Mouse (Mus musculus) hindbrain, postnatal 0 days (tissue): Measurements from ENCODE around the gene Hist4h4. TPM values are rescaled to one million over a fixed set of nuclear protein-coding genes. Genes with fewer than 3 reads are reported as not detected.

Experiments
- ATAC-seq: fragments of 200-750 bp; cut with Nextera tagmentation; 2 replicates; pipeline ENCODE4 v1.8.0; 2017; ENCODE audit warnings: mild to moderate bottlenecking, moderate TSS enrichment, moderate library complexity
- DNase-seq: peaks from one replicate; pipeline ENCODE4 v3.0.0-alpha.2; 2015; ENCODE audit warnings: low spot score
- H3K27ac ChIP-seq: fragments of 300-500 bp; sonication (generic); 2 replicates; pipeline ENCODE4 v1.5.1; 2014; ENCODE audit warnings: mild to moderate bottlenecking
- H3K27me3 ChIP-seq: fragments of 300-500 bp; sonication (generic); 2 replicates; pipeline ENCODE4 v1.6.1; 2014; ENCODE audit warnings: low read length, mixed read lengths; ENCODE audit not compliant: insufficient read depth
- H3K36me3 ChIP-seq: fragments of 300-500 bp; sonication (generic); 2 replicates; pipeline ENCODE4 v1.6.1; 2014; ENCODE audit warnings: low read length, mixed read lengths; ENCODE audit not compliant: insufficient read depth
- H3K4me1 ChIP-seq: fragments of 300-500 bp; sonication (generic); 2 replicates; pipeline ENCODE4 v1.6.1; 2014; ENCODE audit warnings: antibody characterized with exemption, low read length, mixed read lengths; ENCODE audit not compliant: insufficient read depth
- H3K4me2 ChIP-seq: fragments of 300-500 bp; sonication (generic); 2 replicates; pipeline ENCODE4 v1.6.1; 2014; ENCODE audit warnings: low read depth, mild to moderate bottlenecking, low read length, moderate library complexity, mixed read lengths
- H3K4me3 ChIP-seq: fragments of 300-500 bp; sonication (generic); 2 replicates; pipeline ENCODE4 v1.5.1; 2014; ENCODE audit warnings: low read length
- H3K9ac ChIP-seq: fragments of 300-500 bp; sonication (generic); replicated peaks from 2 replicates; pipeline ENCODE4 v1.6.1; 2014; ENCODE audit warnings: mild to moderate bottlenecking, low read length, moderate library complexity, mixed read lengths
- H3K9me3 ChIP-seq: fragments of 300-500 bp; sonication (generic); 2 replicates; pipeline ENCODE4 v1.6.1; 2016; ENCODE audit warnings: low read length, mixed read lengths
- CTCF ChIP-seq: IDR thresholded peaks from 2 replicates; pipeline ENCODE4 v1.5.1; 2016; ENCODE audit warnings: antibody characterized with exemption, control low read depth, low read depth
- WGBS: fragments of 180-500 bp; shearing (Covaris S2); extraction: QIAGEN DNeasy Blood & Tissue Kit; methylation state at CpG from one replicate; pipeline ENCODE4 v1.1.7; 2014; 5-methylcytosine and 5-hydroxymethylcytosine counted together
- polyA plus RNA-seq: library from polyadenylated mRNA; unstranded; fragments of >200 nt; fragmentation: Nextera tagmentation; extraction: Ambion mirVana; gene quantifications from 2 replicates; pipeline ENCODE4 v1.2.1, GENCODE M21; 2015
- total RNA-seq: library from RNA; depleted of rRNA; stranded (reverse); fragments of >200 nt; gene quantifications from 2 replicates; pipeline ENCODE4 v1.2.3, GENCODE M21; 2014

The Hist4h4 gene
- total and polyA plus RNA-seq, 2 experiments from 2014 or later, result 0.39 to 80.5 TPM

- H3K36me3 ChIP-seq, result peaks cover 11% of the 10 kb centered on the region; the same call in 1 of the 2 replicates
- H3K27ac ChIP-seq, result peak within 1 kb of the TSS; percentile 91
- H3K4me2 ChIP-seq, result peak within 1 kb of the TSS; percentile 65
- ATAC-seq, result peak; percentile 100
- peak within 1 kb of the TSS; percentile 95 for H3K9ac ChIP-seq
- H3K9me3 ChIP-seq, result no peaks in the 10 kb centered on the region
- H3K27me3 ChIP-seq, result no peaks in the 10 kb centered on the region
- TF ChIP-seq CTCF, result peak; percentile 48
- under 1% methylated on average over 45 of the region's 45 CpGs for WGBS
- peak within 1 kb of the TSS; percentile 94 for H3K4me3 ChIP-seq
- H3K4me1 ChIP-seq, result 0 out of 2 replicates have a peak, but pooled peaks cover 3% of the 10 kb centered on the region
- peak; percentile 98 for DNase-seq
Observed at GRCm38 (mm10) chr6:136827881-136828561, 23.8 kb upstream of the Hist4h4 start, which contains the start of gene Wbp11. Wbp11 (minus strand) TSS chr6:136828233.

DNA sequence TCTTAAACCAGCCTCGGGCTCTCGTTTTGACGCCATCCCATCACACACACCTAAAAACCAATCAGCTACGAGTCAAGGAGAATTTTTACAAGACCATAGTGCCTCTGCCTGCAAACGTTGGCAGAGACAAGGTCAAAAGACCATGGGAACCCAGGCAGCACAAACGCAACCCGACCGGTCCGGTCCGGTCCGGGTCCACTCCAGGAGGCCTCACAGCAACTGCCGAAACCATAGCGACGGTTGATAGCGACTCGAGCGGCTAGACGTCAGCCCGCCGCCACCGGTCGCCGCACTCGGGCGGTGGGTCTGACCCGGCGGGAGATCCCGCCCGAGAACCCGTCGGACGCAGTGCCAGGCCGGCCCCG lies 23.3 kb upstream of the Hist4h4 start, which contains the start of gene BC049715:
BC049715 (plus strand) TSS at position 111 of the 365 bp plus-strand sequence.
- Histone ChIP-seq H3K9me3 (no peaks in the 10 kb centered on the region), H3K9ac (peak within 1 kb of the TSS; percentile 95), H3K4me2 (peak within 1 kb of the TSS; percentile 65), H3K36me3 (peaks cover 11% of the 10 kb centered on the region; the same call in 1 of the 2 replicates), H3K27me3 (no peaks in the 10 kb centered on the region), H3K4me3 (peak within 1 kb of the TSS; percentile 94), H3K27ac (peak within 1 kb of the TSS; percentile 91), H3K4me1 (0 out of 2 replicates have a peak, but pooled peaks cover 3% of the 10 kb centered on the region)
- TF ChIP-seq CTCF, result no peak
- WGBS, result 0% methylated on average over 34 of the region's 34 CpGs
- peak; percentile 18 for ATAC-seq
- no peak for DNase-seq

DNA sequence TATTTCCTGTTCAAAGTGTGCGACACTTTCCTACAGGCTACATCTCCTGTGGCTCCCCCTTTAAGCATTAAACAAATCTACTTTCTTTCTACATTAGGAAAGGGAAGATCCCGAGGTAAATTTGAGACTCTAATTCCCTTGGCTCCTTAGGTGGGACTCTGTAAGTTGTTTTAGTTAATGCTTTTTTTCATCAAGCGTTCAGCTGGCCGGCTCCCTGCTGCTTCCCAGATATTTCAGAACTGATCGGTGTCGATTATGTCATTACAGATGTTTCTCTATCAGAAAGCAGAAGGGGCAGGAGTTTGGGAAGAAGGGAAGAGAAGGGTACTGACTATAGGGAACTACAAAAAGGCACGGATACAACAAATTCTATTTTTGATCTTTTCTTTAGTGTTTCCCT lies 22.9 kb upstream of the Hist4h4 start:
- peak overlapping the region; percentile 94 for H3K4me3 ChIP-seq
- peak overlapping the region; percentile 57 for H3K4me2 ChIP-seq
- no peak for DNase-seq

GRCm38 (mm10) chr6:136824987-136825386 lies 20.8 kb upstream of the Hist4h4 start:
- H3K4me2 ChIP-seq, result no peak overlapping the region
- TF ChIP-seq CTCF, result no peak
- no peaks in the 10 kb centered on the region for H3K27me3 ChIP-seq
- ATAC-seq (no peak), DNase-seq (no peak)
- 95% methylated on average over 8 of the region's 8 CpGs for WGBS
- 0 out of 2 replicates have a peak, but pooled peaks cover 3% of the 10 kb centered on the region for H3K4me1 ChIP-seq
- H3K9me3 ChIP-seq, result no peaks in the 10 kb centered on the region
- no peak overlapping the region for H3K4me3 ChIP-seq
- no peak overlapping the region for H3K9ac ChIP-seq
- H3K36me3 ChIP-seq, result peaks cover 34% of the 10 kb centered on the region
- H3K27ac ChIP-seq, result no peak overlapping the region

More for the DNA sequence above, 22.9 kb upstream of the Hist4h4 start:
- Histone ChIP-seq H3K36me3 (peaks cover 12% of the 10 kb centered on the region), H3K9ac (peak overlapping the region; percentile 95), H3K27ac (peak overlapping the region; percentile 88), H3K4me1 (0 out of 2 replicates have a peak, but pooled peaks cover 3% of the 10 kb centered on the region), H3K27me3 (no peaks in the 10 kb centered on the region), H3K9me3 (no peaks in the 10 kb centered on the region)
- ATAC-seq, result no peak
- no peak for TF ChIP-seq CTCF
- WGBS, result 18% methylated on average over 7 of the region's 7 CpGs

- Histone ChIP-seq H3K27ac (no peak overlapping the region), H3K4me2 (no peak overlapping the region), H3K4me3 (no peak overlapping the region), H3K4me1 (no peaks in the 10 kb centered on the region), H3K9me3 (no peaks in the 10 kb centered on the region), H3K36me3 (peaks cover 67% of the 10 kb centered on the region), H3K27me3 (no peaks in the 10 kb centered on the region), H3K9ac (no peak overlapping the region)
- DNase-seq (no peak), ATAC-seq (no peak)
- TF ChIP-seq CTCF, result no peak
- 99% methylated on average over 18 of the region's 18 CpGs for WGBS
Observed at GRCm38 (mm10) chr6:136821086-136821485, 16.9 kb upstream of the Hist4h4 start.

- H3K9me3 ChIP-seq, result no peaks in the 10 kb centered on the region
- WGBS, result 97% methylated on average over 21 of the region's 21 CpGs
Observed at GRCm38 (mm10) chr6:136820381-136820780, 16.2 kb upstream of the Hist4h4 start.

GRCm38 (mm10) chr6:136817549-136817948 lies 13.3 kb upstream of the Hist4h4 start:
- Histone ChIP-seq H3K9me3 (no peaks in the 10 kb centered on the region), H3K4me1 (no peaks in the 10 kb centered on the region), H3K27me3 (no peaks in the 10 kb centered on the region), H3K4me3 (no peak overlapping the region), H3K27ac (no peak overlapping the region), H3K4me2 (no peak overlapping the region), H3K36me3 (peaks cover 77% of the 10 kb centered on the region), H3K9ac (no peak overlapping the region)
- WGBS, result 83% methylated on average over 3 of the region's 3 CpGs
- no peak for DNase-seq
- no peak for TF ChIP-seq CTCF
- ATAC-seq, result no peak

More at GRCm38 (mm10) chr6:136820381-136820780, 16.2 kb upstream of the Hist4h4 start:
- Histone ChIP-seq H3K36me3 (peaks cover 74% of the 10 kb centered on the region), H3K4me1 (no peaks in the 10 kb centered on the region), H3K4me3 (no peak overlapping the region), H3K27me3 (no peaks in the 10 kb centered on the region), H3K27ac (no peak overlapping the region), H3K4me2 (no peak overlapping the region), H3K9ac (no peak overlapping the region)
- TF ChIP-seq CTCF, result no peak
- no peak for DNase-seq
- ATAC-seq, result no peak
